Mouse (Mus musculus): ENCODE results near the gene Ulk3.

Gene Ulk3

GRCm38 (mm10) chr9:57589224-57590126 is at the start of gene Ulk3:
TSS of gene Ulk3 (plus strand) at chr9:57589452.
- DNase-seq, result peak; percentile 89

- DNase-seq, result no peak
These were observed 49.7 kb upstream of the Ulk3 start for GRCm38 (mm10) chr9:57539550-57539949.

- DNase-seq, result peak; percentile 48
These were observed 47.9 kb upstream of the Ulk3 start for GRCm38 (mm10) chr9:57541312-57541711.

GRCm38 (mm10) chr9:57543951-57544350 is 45.3 kb upstream of the Ulk3 start:
- DNase-seq, result no peak

GRCm38 (mm10) chr9:57547287-57547686 is 42.0 kb upstream of the Ulk3 start:
- no peak for DNase-seq

- DNase-seq, result no peak
These were observed 41.4 kb upstream of the Ulk3 start for GRCm38 (mm10) chr9:57547869-57548268.

GRCm38 (mm10) chr9:57549186-57549585 is 40.1 kb upstream of the Ulk3 start:
- no peak for DNase-seq

GRCm38 (mm10) chr9:57550126-57550862 is 39.0 kb upstream of the Ulk3 start:
- DNase-seq, result peak; percentile 65

GRCm38 (mm10) chr9:57552139-57552887 is 36.9 kb upstream of the Ulk3 start, which contains the start of gene Mpi:
TSS of gene Mpi (minus strand) at chr9:57552763.
- peak; percentile 77 for DNase-seq

GRCm38 (mm10) chr9:57553119-57553518 is 36.1 kb upstream of the Ulk3 start:
- DNase-seq, result no peak

GRCm38 (mm10) chr9:57554753-57555152 is 34.5 kb upstream of the Ulk3 start:
- DNase-seq, result no peak

- no peak for DNase-seq
These were observed 32.0 kb upstream of the Ulk3 start for GRCm38 (mm10) chr9:57557215-57557614.

- no peak for DNase-seq
These were observed 30.6 kb upstream of the Ulk3 start for GRCm38 (mm10) chr9:57558625-57559024.

GRCm38 (mm10) chr9:57559568-57559967 is 29.7 kb upstream of the Ulk3 start:
- no peak for DNase-seq

- no peak for DNase-seq
These were observed 29.0 kb upstream of the Ulk3 start for GRCm38 (mm10) chr9:57560263-57560662.

- DNase-seq, result peak; percentile 98
These were observed 28.2 kb upstream of the Ulk3 start, which contains the start of gene Scamp2 for GRCm38 (mm10) chr9:57560861-57561710. TSS of gene Scamp2 (plus strand) at chr9:57560943.

- peak; percentile 66 for DNase-seq
These were observed 27.5 kb upstream of the Ulk3 start for GRCm38 (mm10) chr9:57561711-57562099.

- DNase-seq, result peak; percentile 47
These were observed 26.3 kb upstream of the Ulk3 start for GRCm38 (mm10) chr9:57562896-57563372.

- DNase-seq, result no peak
These were observed 24.6 kb upstream of the Ulk3 start for GRCm38 (mm10) chr9:57564609-57565008.

- DNase-seq, result peak; percentile 33
These were observed 23.5 kb upstream of the Ulk3 start for GRCm38 (mm10) chr9:57565741-57566221.

- DNase-seq, result peak; percentile 73
These were observed 22.4 kb upstream of the Ulk3 start for GRCm38 (mm10) chr9:57566846-57567245.

GRCm38 (mm10) chr9:57568500-57568899 is 20.8 kb upstream of the Ulk3 start:
- DNase-seq, result peak; percentile 55
